Mouse (Mus musculus) MEL (cell line): ENCODE data around the gene Fcrlb.

Experiments
- BHLHE40 ChIP-seq: IDR thresholded peaks from 2 replicates; pipeline ENCODE4 v1.6.1; 2012; ENCODE audit warnings: low read depth, mild to moderate bottlenecking, inconsistent platforms, low read length, improper control_type of control experiment, borderline replicate concordance
- CTCF ChIP-seq, 3 experiments: IDR thresholded peaks in 2 of 3; conservative IDR thresholded peaks in 1 of 3; 2 replicates each; pipeline ENCODE4 v1.5.1; 2011 to 2012; ENCODE audit warnings: low read length in 3 of 3, low read depth in 2 of 3, mild to moderate bottlenecking in 2 of 3, improper control_type of control experiment in 1 of 3, inconsistent platforms in 1 of 3, mixed read lengths in 1 of 3, moderate library complexity in 1 of 3; ENCODE audit not compliant: control insufficient read depth in 1 of 3, insufficient read depth in 1 of 3, poor library complexity in 1 of 3, severe bottlenecking in 1 of 3
- EP300 ChIP-seq, 2 experiments: IDR thresholded peaks; 2 replicates each; pipeline ENCODE4 v1.6.1; 2011; ENCODE audit warnings: improper control_type of control experiment in 2 of 2, low read length in 2 of 2, low read depth in 1 of 2, mild to moderate bottlenecking in 1 of 2
- ETS1 ChIP-seq: IDR thresholded peaks from 2 replicates; pipeline ENCODE4 v1.6.1; 2012; ENCODE audit warnings: low read depth, mild to moderate bottlenecking, inconsistent platforms, low read length, improper control_type of control experiment, moderate library complexity
- GABPA ChIP-seq: IDR thresholded peaks from 2 replicates; pipeline ENCODE4 v1.6.1; 2012; ENCODE audit warnings: low read depth, mild to moderate bottlenecking, inconsistent platforms, low read length, improper control_type of control experiment, moderate library complexity
- MYB ChIP-seq: IDR thresholded peaks from 2 replicates; pipeline ENCODE4 v1.6.1; 2011; ENCODE audit warnings: mild to moderate bottlenecking, low read depth, low read length, improper control_type of control experiment
- SMC3 ChIP-seq: IDR thresholded peaks from 2 replicates; pipeline ENCODE4 v1.6.1; 2011; ENCODE audit warnings: low read depth, low read length, improper control_type of control experiment
- ZKSCAN1 ChIP-seq: IDR thresholded peaks from 2 replicates; pipeline ENCODE4 v1.6.1; 2012; ENCODE audit warnings: low read depth, mild to moderate bottlenecking, inconsistent platforms, low read length, improper control_type of control experiment, moderate library complexity

GRCm38 (mm10) chr1:170927378-170927777 is 14.6 kb upstream of the Fcrlb start, which contains the start of gene Fcrla:
- TF ChIP-seq ZKSCAN1: no peak
- no peak for TF ChIP-seq SMC3
- TF ChIP-seq EP300 (IDR thresholded peaks at IDR 0.05; ENCODE audit: low read depth in 1 of 2, low read length in 2 of 2): no peak
- TF ChIP-seq ETS1: no peak
- no peak for TF ChIP-seq BHLHE40
- TF ChIP-seq CTCF (IDR thresholded peaks at IDR 0.05 in 2 of 3, conservative IDR thresholded peaks at IDR 0.05 in 1 of 3; ENCODE audit: control insufficient read depth in 1 of 3, insufficient read depth in 1 of 3, low read depth in 2 of 3, low read length in 3 of 3, poor library complexity in 1 of 3, severe bottlenecking in 1 of 3): no peak
- no peak for TF ChIP-seq MYB
- no peak for TF ChIP-seq GABPA
